Mouse (Mus musculus) layer of hippocampus, adult 8-10 months (tissue): ENCODE measurements around the gene Brd2. TPM values are rescaled to one million over a fixed set of nuclear protein-coding genes. Genes with fewer than 3 reads are reported as not detected.
A peak's percentile ranks its signal among the peaks of the same experiment; 100 is the strongest.

Experiments
- DNase-seq, 2 experiments: peaks; one replicate each; pipeline ENCODE4 v3.0.0; 2022; ENCODE audit warnings: low spot score in 2 of 2
- total RNA-seq, 4 experiments: library from RNA; stranded (reverse); gene quantifications; 2 replicates each; pipeline ENCODE4 v1.2.4; 2022

Gene Brd2
- total RNA-seq, 4 experiments from 2014 or later, result 190 to 204 (median 197) TPM

GRCm38 (mm10) chr17:34116736-34117370, 5.6 kb downstream of the Brd2 start:
- DNase-seq, result no peak

- DNase-seq, result no peak
These were observed 8.3 kb downstream of the Brd2 start for GRCm38 (mm10) chr17:34114114-34114513.

GRCm38 (mm10) chr17:34110309-34110708, 12.1 kb downstream of the Brd2 start:
- no peak for DNase-seq

- no peak for DNase-seq
These were observed 12.6 kb downstream of the Brd2 start for GRCm38 (mm10) chr17:34109806-34110195.

GRCm38 (mm10) chr17:34109038-34109805, 13.2 kb downstream of the Brd2 start:
- DNase-seq, result no peak

- DNase-seq, result no peak
These were observed 14.0 kb downstream of the Brd2 start for GRCm38 (mm10) chr17:34108460-34108859.

- DNase-seq, result no peak
These were observed 15.1 kb downstream of the Brd2 start for GRCm38 (mm10) chr17:34107109-34107867.

- DNase-seq, result no peak
These were observed 15.9 kb downstream of the Brd2 start for GRCm38 (mm10) chr17:34106555-34106954.

GRCm38 (mm10) chr17:34104804-34105203, 17.6 kb downstream of the Brd2 start:
- no peak for DNase-seq

- no peak for DNase-seq
These were observed 19.6 kb downstream of the Brd2 start for GRCm38 (mm10) chr17:34102831-34103230.

- DNase-seq, result peak; percentile 77 to 94
These were observed 20.8 kb downstream of the Brd2 start for GRCm38 (mm10) chr17:34101604-34102032.

GRCm38 (mm10) chr17:34101185-34101584, 21.2 kb downstream of the Brd2 start:
- no peak for DNase-seq

GRCm38 (mm10) chr17:34099531-34099930, 22.9 kb downstream of the Brd2 start:
- DNase-seq, result no peak

- no peak for DNase-seq
These were observed 23.5 kb downstream of the Brd2 start for GRCm38 (mm10) chr17:34098709-34099479.

GRCm38 (mm10) chr17:34097272-34097671, 25.2 kb downstream of the Brd2 start:
- no peak for DNase-seq

- no peak for DNase-seq
These were observed 25.9 kb downstream of the Brd2 start for GRCm38 (mm10) chr17:34096497-34097010.

- no peak for DNase-seq
These were observed 28.0 kb downstream of the Brd2 start for GRCm38 (mm10) chr17:34094283-34095035.

- DNase-seq, result no peak
These were observed 29.1 kb downstream of the Brd2 start for GRCm38 (mm10) chr17:34093199-34093874.

GRCm38 (mm10) chr17:34092197-34092875, 30.1 kb downstream of the Brd2 start, which contains the start of gene H2-Oa:
Gene H2-Oa (plus strand): TSS chr17:34092340.
- DNase-seq, result no peak
